Mouse (Mus musculus) brain, embryonic 14.5 days (tissue): ENCODE results near the gene Aes. TPM values are rescaled to one million over a fixed set of nuclear protein-coding genes. Genes with fewer than 3 reads are reported as not detected.
A peak's percentile ranks its signal among the peaks of the same experiment; 100 is the strongest.

ENCODE experiments used
- DNase-seq: peaks from one replicate; pipeline ENCODE4 v3.0.0-alpha.2; 2011; ENCODE audit warnings: low read depth
- CTCF ChIP-seq: fragments of 200-500 bp; IDR thresholded peaks from 2 replicates; pipeline ENCODE4 v1.5.1; 2012; ENCODE audit warnings: inconsistent platforms, mild to moderate bottlenecking, moderate library complexity, borderline replicate concordance; ENCODE audit not compliant: insufficient read depth, insufficient read length; ENCODE audit errors: extremely low read depth
- POLR2A ChIP-seq: fragments of 200-500 bp; IDR thresholded peaks from 2 replicates; pipeline ENCODE4 v1.6.1; 2012; ENCODE audit warnings: mild to moderate bottlenecking, inconsistent platforms, borderline replicate concordance; ENCODE audit not compliant: poor library complexity, insufficient read depth, insufficient read length, severe bottlenecking; ENCODE audit errors: extremely low read depth
- polyA plus RNA-seq: library from polyadenylated mRNA; depleted of rRNA; stranded (reverse); fragments of >200 nt; gene quantifications from 2 replicates; pipeline ENCODE4 v1.2.3, GENCODE M21; 2012

Gene Aes
- polyA plus RNA-seq, 1 experiment = 696 TPM

DNA sequence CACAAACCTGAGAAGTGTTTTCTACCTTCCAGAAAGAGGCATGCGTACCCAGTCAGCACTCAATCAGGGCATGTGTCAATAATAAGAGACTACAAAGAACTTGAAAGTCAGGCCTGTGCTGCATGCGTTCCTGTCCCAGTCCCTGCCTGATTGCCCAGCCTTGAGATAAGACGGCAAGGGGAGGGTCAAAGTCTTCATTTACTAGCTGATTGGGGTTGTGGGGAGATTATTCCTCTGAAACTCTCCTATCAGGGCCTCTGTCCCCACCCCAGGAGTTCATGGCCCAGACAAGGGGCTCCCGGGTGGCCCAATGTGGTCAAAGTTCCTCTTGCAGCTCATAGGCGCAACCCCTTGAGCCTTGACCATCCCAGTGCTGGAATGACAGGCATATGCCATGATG is 13.0 kb upstream of the Aes start:
- no peak for DNase-seq
- no peak for TF ChIP-seq CTCF
- no peak for TF ChIP-seq POLR2A

DNA sequence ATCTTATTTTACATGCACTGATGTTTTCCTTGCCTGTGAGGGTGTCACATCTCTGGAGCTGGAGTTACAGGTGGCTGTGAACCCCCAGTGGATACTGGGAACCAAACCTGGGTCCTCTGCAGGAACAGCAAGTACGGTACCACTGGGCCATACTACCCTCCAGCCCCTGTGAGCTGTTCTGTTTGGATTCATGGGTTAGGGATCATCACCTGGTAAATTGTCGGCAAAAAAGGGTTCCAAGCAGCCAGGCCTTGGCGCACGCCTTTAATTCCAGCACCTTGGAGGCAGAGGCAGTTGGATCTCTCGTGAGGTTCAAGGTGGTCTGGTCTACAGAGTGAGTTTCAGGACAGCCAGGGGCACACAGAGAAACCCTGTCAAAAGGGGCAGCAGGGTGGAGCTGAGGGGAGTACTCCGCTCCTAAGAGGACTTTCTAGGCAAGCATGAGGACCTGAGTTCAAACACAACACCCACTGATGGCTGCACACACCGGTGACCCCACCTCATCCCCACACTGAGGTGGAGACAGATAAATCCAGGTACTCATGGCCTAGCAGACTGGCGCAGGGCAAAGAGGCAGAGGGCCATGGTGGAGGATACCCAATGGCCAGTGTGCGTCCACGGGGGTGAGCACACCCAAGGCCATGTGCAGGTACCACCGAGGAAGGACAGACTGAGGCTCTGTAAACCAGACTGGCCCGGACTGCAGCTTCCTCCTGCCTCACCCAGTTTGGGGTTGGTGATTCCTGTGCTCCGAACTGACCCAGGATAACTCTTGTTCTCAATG is 12.3 kb upstream of the Aes start:
- DNase-seq = no peak
- TF ChIP-seq POLR2A (no peak), CTCF (no peak)

DNA sequence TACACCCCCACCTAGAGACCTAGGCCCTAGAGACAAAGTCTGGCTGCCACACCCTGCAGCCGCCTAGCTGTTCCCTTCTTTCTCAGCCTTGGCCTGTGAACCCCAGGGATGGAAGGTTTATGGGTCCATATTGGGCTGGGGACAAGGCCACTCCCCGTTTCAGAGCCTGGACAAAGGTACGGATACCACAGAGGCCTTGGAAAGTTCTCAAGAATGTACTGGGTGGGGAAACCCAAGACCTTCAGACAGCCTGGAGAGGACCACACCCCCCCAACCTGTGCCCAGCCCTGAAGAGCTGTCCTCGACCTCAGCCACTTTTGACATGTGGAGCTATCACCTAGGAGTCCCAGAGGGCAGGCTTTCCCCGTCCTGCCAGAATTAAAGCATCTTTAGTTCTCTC is 10.3 kb upstream of the Aes start:
- TF ChIP-seq POLR2A = no peak
- TF ChIP-seq CTCF = no peak
- DNase-seq = no peak

- TF ChIP-seq POLR2A (no peak), CTCF (peak; percentile 82)
- DNase-seq = peak; percentile 51
Observed at GRCm38 (mm10) chr10:81550257-81550656, 9.0 kb upstream of the Aes start.

DNA sequence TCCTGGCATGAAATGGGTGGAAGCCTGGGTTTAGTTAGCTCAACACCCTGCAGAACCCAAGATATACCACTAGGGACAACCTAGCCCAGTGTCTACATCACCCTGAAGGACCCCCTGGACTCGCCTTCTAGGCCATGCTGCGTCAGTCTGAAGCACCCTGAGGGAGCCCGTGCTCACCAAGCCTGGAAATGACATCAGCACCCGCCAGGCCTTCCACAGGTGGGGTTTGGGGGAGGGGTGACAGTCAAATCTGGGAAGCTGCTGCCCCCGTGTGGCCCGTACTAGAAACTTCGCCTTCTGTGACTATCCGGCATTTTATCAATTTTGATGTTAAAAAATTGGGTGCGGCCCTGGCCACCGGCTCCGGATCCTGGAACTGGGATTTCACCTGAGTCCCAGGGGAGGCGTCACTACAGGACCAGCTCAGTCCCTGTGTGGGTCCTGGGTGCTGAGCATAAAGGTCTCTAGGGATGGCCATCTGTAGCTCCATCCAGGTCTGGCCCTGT is 7.6 kb upstream of the Aes start:
- TF ChIP-seq CTCF = peak; percentile 86
- no peak for TF ChIP-seq POLR2A
- peak; percentile 93 for DNase-seq

GRCm38 (mm10) chr10:81553232-81553631 is 6.1 kb upstream of the Aes start:
- no peak for DNase-seq
- TF ChIP-seq CTCF (peak; percentile 55), POLR2A (no peak)

DNA sequence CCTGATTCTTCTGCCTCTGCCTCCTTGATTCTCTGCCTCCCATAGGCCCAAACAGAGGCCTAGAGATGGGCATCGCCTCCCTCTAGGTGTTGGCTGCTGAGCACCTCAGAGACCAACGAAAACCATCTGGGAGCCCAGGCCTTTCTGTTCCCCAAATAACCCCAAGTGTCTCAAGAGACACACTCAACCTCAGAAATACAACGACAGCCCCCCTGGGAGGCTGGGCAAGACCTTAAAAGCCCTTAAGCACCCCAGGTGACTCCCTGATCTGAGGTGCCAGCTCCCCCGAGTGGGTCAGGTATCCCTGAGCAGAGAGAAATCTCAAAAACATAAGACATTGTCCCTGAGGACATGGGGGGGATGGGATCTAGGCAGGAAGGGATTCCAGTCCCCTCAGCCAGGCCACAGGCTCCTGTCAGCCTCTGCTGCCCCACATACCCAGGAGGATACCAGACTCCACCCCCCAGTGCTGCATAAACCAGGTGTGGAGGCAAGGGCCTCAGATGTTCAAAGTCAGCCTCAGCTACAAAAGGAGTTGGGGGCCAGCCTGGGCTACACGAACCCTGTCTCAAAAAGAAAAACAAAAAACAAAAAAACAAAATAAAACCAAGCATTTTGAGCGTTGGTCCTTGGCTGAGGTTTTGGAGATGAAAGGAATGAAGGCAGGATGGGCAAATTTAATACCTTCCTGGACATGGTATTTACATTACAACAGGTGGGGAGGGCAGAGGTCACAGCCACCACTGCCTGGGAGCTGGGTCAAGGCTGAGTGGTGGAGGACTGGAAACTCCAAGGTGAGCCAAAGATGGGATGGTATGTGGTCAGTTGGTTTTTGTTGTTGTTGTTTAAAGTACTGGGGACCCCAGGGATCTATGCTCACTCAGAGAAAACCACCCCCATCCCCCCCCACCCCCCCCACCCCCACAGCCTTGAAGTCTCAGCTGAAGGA is 5.2 kb upstream of the Aes start:
- no peak for TF ChIP-seq POLR2A
- TF ChIP-seq CTCF = no peak

GRCm38 (mm10) chr10:81556282-81556681 is 3.0 kb upstream of the Aes start:
- DNase-seq = no peak
- TF ChIP-seq POLR2A (no peak), CTCF (peak; percentile 46)

More for the DNA sequence above, 5.2 kb upstream of the Aes start:
- no peak for DNase-seq

GRCm38 (mm10) chr10:81557491-81557890 is 1.8 kb upstream of the Aes start:
- DNase-seq = no peak
- no peak for TF ChIP-seq CTCF
- TF ChIP-seq POLR2A = no peak

DNA sequence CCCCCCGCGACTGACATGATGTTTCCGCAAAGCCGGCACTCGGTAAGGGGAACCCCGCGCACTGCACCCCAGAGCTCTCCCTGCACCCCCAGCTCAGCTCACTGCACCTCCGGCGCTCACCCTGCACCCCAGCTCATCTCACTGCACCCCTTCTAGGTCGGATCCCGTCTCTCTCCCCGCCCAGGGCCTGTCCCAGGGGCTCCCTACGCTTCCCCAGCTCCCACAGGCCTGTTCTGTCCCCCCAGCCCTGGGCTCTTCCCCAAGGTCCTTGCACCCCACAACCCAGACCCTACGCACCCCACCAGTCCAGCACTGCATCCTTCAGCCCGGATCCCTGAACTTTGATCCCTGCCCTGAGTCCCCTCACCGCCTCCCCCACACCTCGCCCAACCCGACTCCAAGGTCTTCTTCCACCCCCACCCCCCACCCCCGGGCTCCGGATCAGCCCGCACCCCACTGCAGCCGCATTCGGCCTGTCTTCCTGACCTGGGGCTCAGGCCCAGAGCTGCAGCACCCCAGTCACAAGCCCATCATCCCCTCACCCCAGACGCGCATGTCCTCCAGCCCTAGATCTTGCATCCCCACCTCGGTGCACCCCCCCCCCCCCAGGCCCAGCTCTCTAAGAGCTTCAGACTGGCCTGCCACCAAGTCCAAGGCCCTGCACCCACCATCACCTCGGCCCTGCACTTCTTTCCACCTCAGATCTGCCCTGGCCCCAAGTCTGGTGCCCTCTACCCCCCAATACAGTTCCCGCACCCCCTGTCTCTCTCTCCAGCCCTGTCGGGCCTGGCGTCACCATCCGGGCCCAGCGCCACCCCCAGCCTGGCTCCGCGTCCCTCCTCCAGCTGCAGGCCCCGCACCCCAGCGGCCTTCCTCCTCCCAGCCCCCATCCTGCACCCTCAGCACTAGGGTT is 595 bp downstream of the Aes start:
- DNase-seq = peak; percentile 64
- TF ChIP-seq CTCF (no peak), POLR2A (peak; percentile 6; the same call in 1 of the 2 replicates)
